8 mouse cellular contexts compared by ENCODE assay signal in genomic region chr5:44798493-44798892, GRCm38 (mm10). TPM values are rescaled to one million over a fixed set of nuclear protein-coding genes. Genes with fewer than 3 reads are reported as not detected.
A peak's percentile ranks its signal among the peaks of the same experiment; 100 is the strongest.
DNase-seq lines count a peak whose midpoint lies in the region; ATAC-seq lines count a peak whose summit lies in the region.

No protein-coding gene starts in this region.

- peaks cover 15% of the 10 kb centered on the region for H3K4me1 ChIP-seq in kidney, embryonic 16.5 days (ENCODE audit: insufficient read depth, low read length)
- H3K4me1 ChIP-seq in forebrain, embryonic 11.5 days (replicated peaks; ENCODE audit: control insufficient read depth, insufficient read depth, low read length): 0 out of 2 replicates have a peak, but pooled peaks cover 2% of the 10 kb centered on the region
- H3K4me1 ChIP-seq in intestine, embryonic 15.5 days (replicated peaks): 0 out of 2 replicates have a peak, but pooled peaks cover 6% of the 10 kb centered on the region
- 0 out of 2 replicates have a peak, but pooled peaks cover 3% of the 10 kb centered on the region for H3K4me1 ChIP-seq in neural tube, embryonic 12.5 days

- peak overlapping the region; percentile 54 for H3K4me2 ChIP-seq in kidney, embryonic 16.5 days (replicated peaks; ENCODE audit: low read depth, low read length)
- H3K4me2 ChIP-seq in forebrain, embryonic 11.5 days (ENCODE audit: low read depth, low read length, severe bottlenecking): peak overlapping the region; percentile 46
- peak overlapping the region; percentile 58 for H3K4me2 ChIP-seq in intestine, embryonic 15.5 days (replicated peaks)
- H3K4me2 ChIP-seq in neural tube, embryonic 12.5 days (replicated peaks): peak overlapping the region; percentile 59

- peak overlapping the region; percentile 70 for H3K27ac ChIP-seq in kidney, embryonic 16.5 days (ENCODE audit: low read length)
- no peak overlapping the region for H3K27ac ChIP-seq in forebrain, embryonic 11.5 days (ENCODE audit: low read depth, low read length)
- peak overlapping the region; percentile 20; the same call in 1 of the 2 replicates for H3K27ac ChIP-seq in intestine, embryonic 15.5 days
- H3K27ac ChIP-seq in neural tube, embryonic 12.5 days: no peak overlapping the region

- H3K36me3 ChIP-seq in kidney, embryonic 16.5 days (ENCODE audit: insufficient read depth, low read length): no peaks in the 10 kb centered on the region
- H3K36me3 ChIP-seq in forebrain, embryonic 11.5 days (ENCODE audit: control insufficient read depth, insufficient read depth, low read length): no peaks in the 10 kb centered on the region
- no peaks in the 10 kb centered on the region for H3K36me3 ChIP-seq in intestine, embryonic 15.5 days
- H3K36me3 ChIP-seq in neural tube, embryonic 12.5 days: no peaks in the 10 kb centered on the region

- H3K9me3 ChIP-seq in kidney, embryonic 16.5 days (ENCODE audit: low read length): no peaks in the 10 kb centered on the region
- H3K9me3 ChIP-seq in forebrain, embryonic 11.5 days (ENCODE audit: control insufficient read depth, low read length): no peaks in the 10 kb centered on the region
- H3K9me3 ChIP-seq in intestine, embryonic 15.5 days: no peaks in the 10 kb centered on the region
- no peaks in the 10 kb centered on the region for H3K9me3 ChIP-seq in neural tube, embryonic 12.5 days

- H3K27me3 ChIP-seq in kidney, embryonic 16.5 days (ENCODE audit: insufficient read depth, low read length): no peaks in the 10 kb centered on the region
- no peaks in the 10 kb centered on the region for H3K27me3 ChIP-seq in forebrain, embryonic 11.5 days (ENCODE audit: control insufficient read depth, insufficient read depth, low read length)
- no peaks in the 10 kb centered on the region for H3K27me3 ChIP-seq in intestine, embryonic 15.5 days (replicated peaks)
- no peaks in the 10 kb centered on the region for H3K27me3 ChIP-seq in neural tube, embryonic 12.5 days (replicated peaks)

- 5% methylated on average over 3 of the region's 3 CpGs for WGBS in kidney, embryonic 16.5 days
- 7% methylated on average over 3 of the region's 3 CpGs for WGBS in forebrain, embryonic 11.5 days
- 3% methylated on average over 3 of the region's 3 CpGs for WGBS in intestine, embryonic 15.5 days
- 6% methylated on average over 3 of the region's 3 CpGs for WGBS in neural tube, embryonic 12.5 days

- H3K9ac ChIP-seq in kidney, embryonic 16.5 days (replicated peaks; ENCODE audit: low read length): peak overlapping the region; percentile 77
- peak overlapping the region; percentile 24; the same call in 1 of the 2 replicates for H3K9ac ChIP-seq in forebrain, embryonic 11.5 days (ENCODE audit: low read length)
- peak overlapping the region; percentile 50 for H3K9ac ChIP-seq in intestine, embryonic 15.5 days
- no peak overlapping the region for H3K9ac ChIP-seq in neural tube, embryonic 12.5 days

- DNase-seq in kidney, adult 11 months: no peak
- DNase-seq in forebrain, embryonic 11.5 days (ENCODE audit: low spot score): no peak
- DNase-seq in ovary, adult 18-20 months (ENCODE audit: low spot score): no peak
- no peak for DNase-seq in thymus, postnatal 36 days

- no peak for ATAC-seq in kidney, embryonic 16.5 days (ENCODE audit: low FRiP score, low TSS enrichment)
- ATAC-seq in forebrain, embryonic 11.5 days (replicated peaks; ENCODE audit: low FRiP score): no peak
- peak; percentile 36; the same call in 1 of the 2 replicates for ATAC-seq in intestine, embryonic 15.5 days
- ATAC-seq in neural tube, embryonic 12.5 days (ENCODE audit: low FRiP score, low read depth): no peak
- ATAC-seq in inflammation-experienced regulatory T-cells, adult 6 months: no peak

- peak overlapping the region; percentile 57 for H3K4me3 ChIP-seq in kidney, embryonic 16.5 days (ENCODE audit: low read length)
- peak overlapping the region; percentile 27 for H3K4me3 ChIP-seq in forebrain, embryonic 11.5 days (ENCODE audit: low read depth, low read length)
- H3K4me3 ChIP-seq in intestine, embryonic 15.5 days (replicated peaks): peak overlapping the region; percentile 43
- peak overlapping the region; percentile 35 for H3K4me3 ChIP-seq in neural tube, embryonic 12.5 days

RNA-seq across cellular contexts. Expression of gene Ldb2, which starts 1.0 kb away (rescaled TPM):
- 115 and 121 TPM in 2 replicates for polyA plus RNA-seq in kidney, embryonic 16.5 days (2015; fragmentation: Nextera tagmentation; extraction: Ambion mirVana)
- polyA plus RNA-seq in forebrain, embryonic 11.5 days (2014; fragmentation: Nextera tagmentation; extraction: Ambion mirVana): 17.9 and 19.7 TPM in 2 replicates
- 39.0 and 43.2 TPM in 2 replicates for polyA plus RNA-seq in intestine, embryonic 15.5 days (2015; fragmentation: Nextera tagmentation; extraction: Ambion mirVana)
- polyA plus RNA-seq in neural tube, embryonic 12.5 days (2016; fragmentation: Nextera tagmentation; extraction: Ambion mirVana): 17.8 and 21.3 TPM in 2 replicates
- not detected for polyA plus RNA-seq in inflammation-experienced regulatory T-cells, adult 6 months (2017; shearing (Covaris generic))

Comparison
In these comparisons a context has a peak if more than half of its experiments do, and no peak if none do; other contexts are left out.
1. H3K27ac ChIP-seq: peak in kidney, embryonic 16.5 days (single experiment) and intestine, embryonic 15.5 days (single experiment); none in forebrain, embryonic 11.5 days (single experiment) and neural tube, embryonic 12.5 days (single experiment).
2. RNA of gene Ldb2, which starts 1.0 kb away (polyA plus RNA-seq): 115 to 121 TPM in kidney, embryonic 16.5 days, 39.0 to 43.2 TPM in intestine, embryonic 15.5 days, 17.8 to 21.3 TPM in neural tube, embryonic 12.5 days and 17.9 to 19.7 TPM in forebrain, embryonic 11.5 days; not detected in inflammation-experienced regulatory T-cells, adult 6 months; every median in the first group is over 10 times any median in the second.
3. Peak in every context shown above with its lines, with median percentiles within 50 percentile points of each other: H3K4me2 ChIP-seq and H3K4me3 ChIP-seq.